Mouse (Mus musculus): ENCODE results near the gene Sfi1. TPM values are rescaled to one million over a fixed set of nuclear protein-coding genes. Genes with fewer than 3 reads are reported as not detected.
A peak's percentile ranks its signal among the peaks of the same experiment; 100 is the strongest.
"Not testable (repeated sequence)": the region's sequence is repeated elsewhere in the genome, so short reads cannot be mapped to it uniquely, and the experiment has no call there.

Gene Sfi1
- polyA plus RNA-seq, 1 experiment from 2014 or later = 9.9 TPM

GRCm38 (mm10) chr11:3125922-3126321 is 67.3 kb downstream of the Sfi1 start:
- H3K4me1 ChIP-seq (ENCODE audit: control insufficient read depth, insufficient read depth, low read length); H3K27me3 ChIP-seq (ENCODE audit: control insufficient read depth, insufficient read depth, low read length); H3K36me3 ChIP-seq (ENCODE audit: control insufficient read depth, insufficient read depth, low read length); DNase-seq (ENCODE audit: low spot score); H3K4me3 ChIP-seq (ENCODE audit: low read depth, low read length); ATAC-seq (ENCODE audit: insufficient number of reproducible peaks, low FRiP score, low TSS enrichment, low read depth); H3K27ac ChIP-seq (replicated peaks; ENCODE audit: low read depth, low read length); H3K9ac ChIP-seq (ENCODE audit: low read length); H3K4me2 ChIP-seq (ENCODE audit: low read depth, severe bottlenecking); H3K9me3 ChIP-seq (ENCODE audit: control insufficient read depth, low read length): not testable (repeated sequence)
- 94% methylated on average over 3 of the region's 4 CpGs for WGBS

- H3K9ac ChIP-seq (ENCODE audit: low read length); H3K4me1 ChIP-seq (ENCODE audit: control insufficient read depth, insufficient read depth, low read length); ATAC-seq (ENCODE audit: insufficient number of reproducible peaks, low FRiP score, low TSS enrichment, low read depth); H3K27ac ChIP-seq (replicated peaks; ENCODE audit: low read depth, low read length); H3K4me2 ChIP-seq (ENCODE audit: low read depth, severe bottlenecking); H3K9me3 ChIP-seq (ENCODE audit: control insufficient read depth, low read length); H3K36me3 ChIP-seq (ENCODE audit: control insufficient read depth, insufficient read depth, low read length); H3K4me3 ChIP-seq (ENCODE audit: low read depth, low read length); H3K27me3 ChIP-seq (ENCODE audit: control insufficient read depth, insufficient read depth, low read length); DNase-seq (ENCODE audit: low spot score): not testable (repeated sequence)
- WGBS = 90% methylated on average over 22 of the region's 22 CpGs
Observed at GRCm38 (mm10) chr11:3124932-3125810, 68.1 kb downstream of the Sfi1 start.

- H3K9ac ChIP-seq (ENCODE audit: low read length) = no peak overlapping the region
- no peaks in the 10 kb centered on the region for H3K4me1 ChIP-seq (ENCODE audit: control insufficient read depth, insufficient read depth, low read length)
- H3K4me3 ChIP-seq (ENCODE audit: low read depth, low read length) = no peak overlapping the region
- ATAC-seq (ENCODE audit: insufficient number of reproducible peaks, low FRiP score, low TSS enrichment, low read depth) (no peak), DNase-seq (ENCODE audit: low spot score) (no peak)
- H3K36me3 ChIP-seq (ENCODE audit: control insufficient read depth, insufficient read depth, low read length) = no peaks in the 10 kb centered on the region
- no peaks in the 10 kb centered on the region for H3K27me3 ChIP-seq (ENCODE audit: control insufficient read depth, insufficient read depth, low read length)
- WGBS = 70% methylated on average over 3 of the region's 3 CpGs
- peaks cover 3% of the 10 kb centered on the region; the same call in 1 of the 2 replicates for H3K9me3 ChIP-seq (ENCODE audit: control insufficient read depth, low read length)
- no peak overlapping the region for H3K27ac ChIP-seq (replicated peaks; ENCODE audit: low read depth, low read length)
- no peak overlapping the region for H3K4me2 ChIP-seq (ENCODE audit: low read depth, severe bottlenecking)
Observed at GRCm38 (mm10) chr11:3114403-3114802, 78.9 kb downstream of the Sfi1 start.

GRCm38 (mm10) chr11:3106154-3106553 is 87.1 kb downstream of the Sfi1 start:
- Histone ChIP-seq H3K4me2 (ENCODE audit: low read depth, severe bottlenecking) (no peak overlapping the region), H3K27ac (replicated peaks; ENCODE audit: low read depth, low read length) (no peak overlapping the region), H3K4me1 (ENCODE audit: control insufficient read depth, insufficient read depth, low read length) (no peaks in the 10 kb centered on the region), H3K9me3 (ENCODE audit: control insufficient read depth, low read length) (peaks cover 21% of the 10 kb centered on the region), H3K4me3 (ENCODE audit: low read depth, low read length) (no peak overlapping the region), H3K27me3 (ENCODE audit: control insufficient read depth, insufficient read depth, low read length) (no peaks in the 10 kb centered on the region), H3K36me3 (ENCODE audit: control insufficient read depth, insufficient read depth, low read length) (no peaks in the 10 kb centered on the region), H3K9ac (ENCODE audit: low read length) (no peak overlapping the region)
- ATAC-seq (ENCODE audit: insufficient number of reproducible peaks, low FRiP score, low TSS enrichment, low read depth) = no peak
- 89% methylated on average over 3 of the region's 3 CpGs for WGBS
- DNase-seq (ENCODE audit: low spot score) = no peak

GRCm38 (mm10) chr11:3105261-3105731 is 88.0 kb downstream of the Sfi1 start:
- Histone ChIP-seq H3K27me3 (ENCODE audit: control insufficient read depth, insufficient read depth, low read length) (no peaks in the 10 kb centered on the region), H3K4me1 (ENCODE audit: control insufficient read depth, insufficient read depth, low read length) (no peaks in the 10 kb centered on the region), H3K4me2 (ENCODE audit: low read depth, severe bottlenecking) (no peak overlapping the region), H3K9ac (ENCODE audit: low read length) (no peak overlapping the region), H3K27ac (replicated peaks; ENCODE audit: low read depth, low read length) (no peak overlapping the region), H3K4me3 (ENCODE audit: low read depth, low read length) (no peak overlapping the region), H3K9me3 (ENCODE audit: control insufficient read depth, low read length) (peaks cover 24% of the 10 kb centered on the region), H3K36me3 (ENCODE audit: control insufficient read depth, insufficient read depth, low read length) (no peaks in the 10 kb centered on the region)
- WGBS = 92% methylated on average over 21 of the region's 21 CpGs
- DNase-seq (ENCODE audit: low spot score) (no peak), ATAC-seq (ENCODE audit: insufficient number of reproducible peaks, low FRiP score, low TSS enrichment, low read depth) (no peak)

- peaks cover 24% of the 10 kb centered on the region for H3K9me3 ChIP-seq (ENCODE audit: control insufficient read depth, low read length)
- ATAC-seq (ENCODE audit: insufficient number of reproducible peaks, low FRiP score, low TSS enrichment, low read depth) = not testable (repeated sequence)
Observed at GRCm38 (mm10) chr11:3104501-3105260, 88.6 kb downstream of the Sfi1 start.

GRCm38 (mm10) chr11:3103619-3104164 is 89.6 kb downstream of the Sfi1 start:
- DNase-seq (ENCODE audit: low spot score) (no peak), ATAC-seq (ENCODE audit: insufficient number of reproducible peaks, low FRiP score, low TSS enrichment, low read depth) (0 out of 2 replicates have a peak, but pooled peaks have one; percentile 44)
- no peak overlapping the region for H3K27ac ChIP-seq (replicated peaks; ENCODE audit: low read depth, low read length)
- no peak overlapping the region for H3K4me3 ChIP-seq (ENCODE audit: low read depth, low read length)
- H3K36me3 ChIP-seq (ENCODE audit: control insufficient read depth, insufficient read depth, low read length) = no peaks in the 10 kb centered on the region
- peaks cover 24% of the 10 kb centered on the region for H3K9me3 ChIP-seq (ENCODE audit: control insufficient read depth, low read length)
- 73% methylated on average over 7 of the region's 7 CpGs for WGBS
- no peaks in the 10 kb centered on the region for H3K27me3 ChIP-seq (ENCODE audit: control insufficient read depth, insufficient read depth, low read length)
- H3K9ac ChIP-seq (ENCODE audit: low read length) = no peak overlapping the region
- H3K4me2 ChIP-seq (ENCODE audit: low read depth, severe bottlenecking) = no peak overlapping the region
- no peaks in the 10 kb centered on the region for H3K4me1 ChIP-seq (ENCODE audit: control insufficient read depth, insufficient read depth, low read length)

More at GRCm38 (mm10) chr11:3104501-3105260, 88.6 kb downstream of the Sfi1 start:
- not testable (repeated sequence) for DNase-seq (ENCODE audit: low spot score); H3K27me3 ChIP-seq (ENCODE audit: control insufficient read depth, insufficient read depth, low read length); H3K4me1 ChIP-seq (ENCODE audit: control insufficient read depth, insufficient read depth, low read length); H3K36me3 ChIP-seq (ENCODE audit: control insufficient read depth, insufficient read depth, low read length); H3K9ac ChIP-seq (ENCODE audit: low read length); H3K4me3 ChIP-seq (ENCODE audit: low read depth, low read length); H3K27ac ChIP-seq (replicated peaks; ENCODE audit: low read depth, low read length); H3K4me2 ChIP-seq (ENCODE audit: low read depth, severe bottlenecking)
- 85% methylated on average over 20 of the region's 20 CpGs for WGBS

- H3K9me3 ChIP-seq (ENCODE audit: control insufficient read depth, low read length) = peaks cover 24% of the 10 kb centered on the region
- ATAC-seq (ENCODE audit: insufficient number of reproducible peaks, low FRiP score, low TSS enrichment, low read depth); H3K36me3 ChIP-seq (ENCODE audit: control insufficient read depth, insufficient read depth, low read length); DNase-seq (ENCODE audit: low spot score); H3K4me3 ChIP-seq (ENCODE audit: low read depth, low read length); H3K4me2 ChIP-seq (ENCODE audit: low read depth, severe bottlenecking); H3K9ac ChIP-seq (ENCODE audit: low read length); H3K4me1 ChIP-seq (ENCODE audit: control insufficient read depth, insufficient read depth, low read length); H3K27ac ChIP-seq (replicated peaks; ENCODE audit: low read depth, low read length); H3K27me3 ChIP-seq (ENCODE audit: control insufficient read depth, insufficient read depth, low read length): not testable (repeated sequence)
- WGBS = 80% methylated on average over 7 of the region's 7 CpGs
Observed at GRCm38 (mm10) chr11:3102626-3103025, 90.6 kb downstream of the Sfi1 start.

Measured in limb, embryonic 11.5 days (tissue).